Mouse (Mus musculus): ENCODE results near the gene Zfp148.

- no peak for TF ChIP-seq CTCF (IDR thresholded peaks at IDR 0.05; ENCODE audit: borderline replicate concordance, insufficient read depth, low read depth, low read length)
- no peak for TF ChIP-seq POLR2A (IDR thresholded peaks at IDR 0.05; ENCODE audit: borderline replicate concordance, insufficient read depth, low read length)
These were observed 149.1 kb downstream of the Zfp148 start for GRCm38 (mm10) chr16:33529502-33530454.
